Mouse (Mus musculus) cerebellum, adult 2 months (tissue): ENCODE measurements around the gene Ptchd4. TPM values are rescaled to one million over a fixed set of nuclear protein-coding genes. Genes with fewer than 3 reads are reported as not detected.

ENCODE experiments used
- DNase-seq, 2 experiments: peaks; one replicate each; pipeline ENCODE4 v3.0.0; 2021
- H3K27ac ChIP-seq: fragments of 200-500 bp; 2 replicates; pipeline ENCODE4 v1.5.1; 2012; ENCODE audit warnings: low read length, control low read depth, inconsistent platforms; ENCODE audit not compliant: insufficient read depth
- H3K27me3 ChIP-seq: fragments of 200-500 bp; 2 replicates; pipeline ENCODE4 v1.6.1; 2012; ENCODE audit warnings: inconsistent platforms, mild to moderate bottlenecking, low read length, moderate library complexity; ENCODE audit not compliant: control insufficient read depth, insufficient read depth
- H3K4me1 ChIP-seq: fragments of 200-500 bp; 2 replicates; pipeline ENCODE4 v1.6.1; 2011; ENCODE audit warnings: low read length; ENCODE audit not compliant: control insufficient read depth, insufficient read depth
- H3K4me3 ChIP-seq: fragments of 200-500 bp; replicated peaks from 2 replicates; pipeline ENCODE3; 2011; ENCODE audit warnings: mild to moderate bottlenecking, low read depth, low read length, control low read depth; ENCODE audit not compliant: insufficient read depth
- CTCF ChIP-seq: fragments of 200-500 bp; IDR thresholded peaks from 2 replicates; pipeline ENCODE4 v1.5.1; 2011; ENCODE audit warnings: low read depth, mild to moderate bottlenecking, control low read depth, low read length, moderate library complexity, borderline replicate concordance; ENCODE audit not compliant: insufficient read depth
- POLR2A ChIP-seq: fragments of 200-500 bp; IDR thresholded peaks from 2 replicates; pipeline ENCODE4 v1.6.1; 2011; ENCODE audit warnings: low read length, control low read depth, borderline replicate concordance; ENCODE audit not compliant: insufficient read depth
- WGBS: fragments of 180-500 bp; shearing (Covaris S2); methylation state at CpG from one replicate; pipeline ENCODE4 v1.1.7; 2018; 5-methylcytosine and 5-hydroxymethylcytosine counted together
- polyA plus RNA-seq: library from polyadenylated mRNA; depleted of rRNA; stranded (reverse); fragments of >200 nt; gene quantifications from 2 replicates; pipeline ENCODE4 v1.2.3, GENCODE M21; 2012; rRNA removed

Gene Ptchd4
- polyA plus RNA-seq, result 3.7 and 4.0 TPM in 2 replicates

- Histone ChIP-seq H3K27me3 (no peaks in the 10 kb centered on the region), H3K4me1 (peaks cover 12% of the 10 kb centered on the region; the same call in 1 of the 2 replicates), H3K4me3 (peak within 1 kb of the TSS; percentile 66), H3K27ac (peak within 1 kb of the TSS; percentile 55)
- WGBS, result under 1% methylated on average over 55 of the region's 56 CpGs
- DNase-seq, result peak; percentile 72 to 74
- TF ChIP-seq POLR2A (no peak), CTCF (peak; percentile 40; the same call in 1 of the 2 replicates)
Observed at GRCm38 (mm10) chr17:42315669-42316611, at the start of gene Ptchd4. TSS of gene Ptchd4 (plus strand) at chr17:42315947.

GRCm38 (mm10) chr17:42276861-42277260, 38.9 kb upstream of the Ptchd4 start:
- 68% methylated on average over 2 of the region's 2 CpGs for WGBS
- Histone ChIP-seq H3K27ac (no peak overlapping the region), H3K27me3 (no peaks in the 10 kb centered on the region), H3K4me1 (no peaks in the 10 kb centered on the region), H3K4me3 (no peak overlapping the region)
- no peak for TF ChIP-seq POLR2A
- no peak for TF ChIP-seq CTCF
- DNase-seq, result no peak

GRCm38 (mm10) chr17:42284391-42284790, 31.4 kb upstream of the Ptchd4 start:
- TF ChIP-seq POLR2A (no peak), CTCF (no peak)
- no peak overlapping the region for H3K27ac ChIP-seq
- no peaks in the 10 kb centered on the region for H3K4me1 ChIP-seq
- H3K27me3 ChIP-seq, result no peaks in the 10 kb centered on the region
- peak; percentile 30 to 80 for DNase-seq
- WGBS, result 3% methylated on average over 1 of the region's 1 CpGs
- H3K4me3 ChIP-seq, result no peak overlapping the region

- Histone ChIP-seq H3K4me3 (no peak overlapping the region), H3K27me3 (no peaks in the 10 kb centered on the region), H3K4me1 (no peaks in the 10 kb centered on the region), H3K27ac (no peak overlapping the region)
- no peak for TF ChIP-seq POLR2A
- TF ChIP-seq CTCF, result no peak
- WGBS, result 19% methylated on average over 3 of the region's 3 CpGs
- DNase-seq, result peak; percentile 18 to 55
Observed at GRCm38 (mm10) chr17:42286255-42286654, 29.5 kb upstream of the Ptchd4 start.

GRCm38 (mm10) chr17:42290341-42290740, 25.4 kb upstream of the Ptchd4 start:
- DNase-seq, result peak in 1 of 2 experiments; percentile 65
- no peaks in the 10 kb centered on the region for H3K27me3 ChIP-seq
- TF ChIP-seq POLR2A, result no peak
- no peak for TF ChIP-seq CTCF

GRCm38 (mm10) chr17:42291793-42292192, 24.0 kb upstream of the Ptchd4 start:
- no peak for TF ChIP-seq POLR2A
- no peak for TF ChIP-seq CTCF
- H3K27me3 ChIP-seq, result no peaks in the 10 kb centered on the region
- H3K4me3 ChIP-seq, result no peak overlapping the region
- 48% methylated on average over 5 of the region's 5 CpGs for WGBS
- H3K27ac ChIP-seq, result no peak overlapping the region
- no peak for DNase-seq
- no peaks in the 10 kb centered on the region for H3K4me1 ChIP-seq

More at GRCm38 (mm10) chr17:42290341-42290740, 25.4 kb upstream of the Ptchd4 start:
- Histone ChIP-seq H3K27ac (no peak overlapping the region), H3K4me3 (no peak overlapping the region), H3K4me1 (no peaks in the 10 kb centered on the region)

GRCm38 (mm10) chr17:42297986-42298385, 17.8 kb upstream of the Ptchd4 start:
- Histone ChIP-seq H3K27ac (no peak overlapping the region), H3K27me3 (no peaks in the 10 kb centered on the region), H3K4me3 (no peak overlapping the region), H3K4me1 (peaks cover 5% of the 10 kb centered on the region; the same call in 1 of the 2 replicates)
- TF ChIP-seq POLR2A (no peak), CTCF (peak; percentile 24; the same call in 1 of the 2 replicates)
- 6% methylated on average over 4 of the region's 4 CpGs for WGBS
- peak; percentile 59 to 85 for DNase-seq

- TF ChIP-seq POLR2A (no peak), CTCF (no peak)
- WGBS, result 93% methylated on average over 3 of the region's 3 CpGs
- DNase-seq, result no peak
- Histone ChIP-seq H3K27ac (no peak overlapping the region), H3K27me3 (no peaks in the 10 kb centered on the region), H3K4me1 (peaks cover 5% of the 10 kb centered on the region; the same call in 1 of the 2 replicates), H3K4me3 (no peak overlapping the region)
Observed at GRCm38 (mm10) chr17:42299681-42300080, 16.1 kb upstream of the Ptchd4 start.
